Mouse (Mus musculus): ENCODE measurements around the gene Ahnak2. TPM values are rescaled to one million over a fixed set of nuclear protein-coding genes. Genes with fewer than 3 reads are reported as not detected.

Ahnak2 gene
- polyA plus RNA-seq, 1 experiment from 2014 or later, result 0.36 TPM

- H3K4me1 ChIP-seq (ENCODE audit: insufficient read depth), result no peaks in the 10 kb centered on the region
- H3K9ac ChIP-seq (replicated peaks), result no peak overlapping the region
- no peak overlapping the region for H3K4me2 ChIP-seq (ENCODE audit: low read depth, low read length)
- no peak overlapping the region for H3K4me3 ChIP-seq (ENCODE audit: low read depth, low read length)
- H3K9me3 ChIP-seq (ENCODE audit: low read length), result no peaks in the 10 kb centered on the region
- no peak for ATAC-seq
- H3K27ac ChIP-seq (ENCODE audit: low read depth), result no peak overlapping the region
- H3K36me3 ChIP-seq (replicated peaks; ENCODE audit: insufficient read depth, low read length), result no peaks in the 10 kb centered on the region
- TF ChIP-seq CTCF (IDR thresholded peaks at IDR 0.05; ENCODE audit: low read depth) (no peak), EP300 (IDR thresholded peaks at IDR 0.05; ENCODE audit: low read depth) (no peak)
- DNase-seq, result no peak
- WGBS (ENCODE audit: insufficient replicate concordance), result 35% methylated on average over 18 of the region's 18 CpGs
- H3K27me3 ChIP-seq (ENCODE audit: insufficient read depth, low read length), result peaks cover 17% of the 10 kb centered on the region
Observed at GRCm38 (mm10) chr12:112795466-112796104, 6.9 kb downstream of the Ahnak2 start.

GRCm38 (mm10) chr12:112794998-112795397 lies 7.5 kb downstream of the Ahnak2 start:
- TF ChIP-seq EP300 (IDR thresholded peaks at IDR 0.05; ENCODE audit: low read depth), result no peak
- ATAC-seq, result no peak
- H3K4me2 ChIP-seq (ENCODE audit: low read depth, low read length), result no peak overlapping the region
- no peak overlapping the region for H3K9ac ChIP-seq (replicated peaks)
- H3K27ac ChIP-seq (ENCODE audit: low read depth), result no peak overlapping the region
- no peak for DNase-seq
- H3K36me3 ChIP-seq (replicated peaks; ENCODE audit: insufficient read depth, low read length), result no peaks in the 10 kb centered on the region
- H3K27me3 ChIP-seq (ENCODE audit: insufficient read depth, low read length), result peaks cover 16% of the 10 kb centered on the region; the same call in 1 of the 2 replicates
- H3K4me3 ChIP-seq (ENCODE audit: low read depth, low read length), result no peak overlapping the region
- no peaks in the 10 kb centered on the region for H3K9me3 ChIP-seq (ENCODE audit: low read length)
- 82% methylated on average over 5 of the region's 5 CpGs for WGBS (ENCODE audit: insufficient replicate concordance)
- H3K4me1 ChIP-seq (ENCODE audit: insufficient read depth), result no peaks in the 10 kb centered on the region

GRCm38 (mm10) chr12:112794356-112794816 lies 8.1 kb downstream of the Ahnak2 start:
- no peaks in the 10 kb centered on the region for H3K4me1 ChIP-seq (ENCODE audit: insufficient read depth)
- ATAC-seq, result no peak
- WGBS (ENCODE audit: insufficient replicate concordance), result 44% methylated on average over 7 of the region's 7 CpGs

GRCm38 (mm10) chr12:112793601-112794355 lies 8.7 kb downstream of the Ahnak2 start:
- Histone ChIP-seq H3K4me2 (ENCODE audit: low read depth, low read length) (no peak overlapping the region), H3K4me3 (ENCODE audit: low read depth, low read length) (no peak overlapping the region), H3K36me3 (replicated peaks; ENCODE audit: insufficient read depth, low read length) (no peaks in the 10 kb centered on the region), H3K27ac (ENCODE audit: low read depth) (no peak overlapping the region), H3K9me3 (ENCODE audit: low read length) (no peaks in the 10 kb centered on the region), H3K9ac (replicated peaks) (no peak overlapping the region), H3K4me1 (ENCODE audit: insufficient read depth) (no peaks in the 10 kb centered on the region), H3K27me3 (ENCODE audit: insufficient read depth, low read length) (peaks cover 16% of the 10 kb centered on the region; the same call in 1 of the 2 replicates)
- TF ChIP-seq EP300 (IDR thresholded peaks at IDR 0.05; ENCODE audit: low read depth), result no peak
- no peak for TF ChIP-seq CTCF (IDR thresholded peaks at IDR 0.05; ENCODE audit: low read depth)
- 58% methylated on average over 13 of the region's 13 CpGs for WGBS (ENCODE audit: insufficient replicate concordance)
- ATAC-seq, result peak; percentile 30; the same call in 1 of the 2 replicates
- no peak for DNase-seq

More at GRCm38 (mm10) chr12:112794356-112794816, 8.1 kb downstream of the Ahnak2 start:
- no peaks in the 10 kb centered on the region for H3K9me3 ChIP-seq (ENCODE audit: low read length)
- no peak overlapping the region for H3K4me2 ChIP-seq (ENCODE audit: low read depth, low read length)
- no peak for DNase-seq
- no peak overlapping the region for H3K9ac ChIP-seq (replicated peaks)
- H3K4me3 ChIP-seq (ENCODE audit: low read depth, low read length), result no peak overlapping the region
- TF ChIP-seq EP300 (IDR thresholded peaks at IDR 0.05; ENCODE audit: low read depth), result no peak
- no peak for TF ChIP-seq CTCF (IDR thresholded peaks at IDR 0.05; ENCODE audit: low read depth)
- H3K36me3 ChIP-seq (replicated peaks; ENCODE audit: insufficient read depth, low read length), result no peaks in the 10 kb centered on the region
- H3K27ac ChIP-seq (ENCODE audit: low read depth), result no peak overlapping the region
- H3K27me3 ChIP-seq (ENCODE audit: insufficient read depth, low read length), result peaks cover 16% of the 10 kb centered on the region; the same call in 1 of the 2 replicates

GRCm38 (mm10) chr12:112791026-112791425 lies 11.4 kb downstream of the Ahnak2 start:
- TF ChIP-seq CTCF (IDR thresholded peaks at IDR 0.05; ENCODE audit: low read depth) (no peak), EP300 (IDR thresholded peaks at IDR 0.05; ENCODE audit: low read depth) (no peak)
- DNase-seq (no peak), ATAC-seq (no peak)
- H3K27me3 ChIP-seq (ENCODE audit: insufficient read depth, low read length), result peaks cover 7% of the 10 kb centered on the region; the same call in 1 of the 2 replicates
- H3K36me3 ChIP-seq (replicated peaks; ENCODE audit: insufficient read depth, low read length), result no peaks in the 10 kb centered on the region
- H3K9ac ChIP-seq (replicated peaks), result no peak overlapping the region
- no peak overlapping the region for H3K27ac ChIP-seq (ENCODE audit: low read depth)
- H3K4me2 ChIP-seq (ENCODE audit: low read depth, low read length), result no peak overlapping the region
- H3K4me1 ChIP-seq (ENCODE audit: insufficient read depth), result no peaks in the 10 kb centered on the region
- H3K4me3 ChIP-seq (ENCODE audit: low read depth, low read length), result no peak overlapping the region
- 67% methylated on average over 8 of the region's 8 CpGs for WGBS (ENCODE audit: insufficient replicate concordance)
- no peaks in the 10 kb centered on the region for H3K9me3 ChIP-seq (ENCODE audit: low read length)

GRCm38 (mm10) chr12:112774481-112774880 lies 28.0 kb downstream of the Ahnak2 start:
- TF ChIP-seq EP300 (IDR thresholded peaks at IDR 0.05; ENCODE audit: low read depth) (no peak), CTCF (IDR thresholded peaks at IDR 0.05; ENCODE audit: low read depth) (no peak)
- Histone ChIP-seq H3K36me3 (replicated peaks; ENCODE audit: insufficient read depth, low read length) (no peaks in the 10 kb centered on the region), H3K9ac (replicated peaks) (no peak overlapping the region), H3K4me1 (ENCODE audit: insufficient read depth) (no peaks in the 10 kb centered on the region), H3K27me3 (ENCODE audit: insufficient read depth, low read length) (no peaks in the 10 kb centered on the region), H3K4me3 (ENCODE audit: low read depth, low read length) (no peak overlapping the region), H3K9me3 (ENCODE audit: low read length) (no peaks in the 10 kb centered on the region), H3K4me2 (ENCODE audit: low read depth, low read length) (no peak overlapping the region), H3K27ac (ENCODE audit: low read depth) (no peak overlapping the region)
- DNase-seq (no peak), ATAC-seq (no peak)
- WGBS (ENCODE audit: insufficient replicate concordance), result 77% methylated on average over 10 of the region's 10 CpGs

Measured in liver, postnatal 0 days (tissue).